Mouse (Mus musculus) lung, embryonic 14.5 days (tissue): ENCODE data around the gene Mvk. TPM values are rescaled to one million over a fixed set of nuclear protein-coding genes. Genes with fewer than 3 reads are reported as not detected.

Source experiments
- ATAC-seq: fragments of 200-750 bp; cut with Nextera tagmentation; 2 replicates; pipeline ENCODE4 v1.8.0; 2017; ENCODE audit warnings: mild to moderate bottlenecking, moderate TSS enrichment, moderate library complexity; ENCODE audit not compliant: insufficient read depth
- DNase-seq: peaks from one replicate; pipeline ENCODE4 v3.0.0-alpha.2; 2015
- H3K27ac ChIP-seq: fragments of 300-500 bp; sonication (generic); 2 replicates; pipeline ENCODE4 v1.5.1; 2014; ENCODE audit warnings: low read depth, mild to moderate bottlenecking, moderate library complexity
- H3K27me3 ChIP-seq: fragments of 300-500 bp; sonication (generic); 2 replicates; pipeline ENCODE4 v1.6.1; 2014; ENCODE audit warnings: low read length, control low read depth; ENCODE audit not compliant: insufficient read depth
- H3K36me3 ChIP-seq: fragments of 300-500 bp; sonication (generic); 2 replicates; pipeline ENCODE4 v1.6.1; 2014; ENCODE audit warnings: control low read depth; ENCODE audit not compliant: insufficient read depth
- H3K4me1 ChIP-seq: fragments of 300-500 bp; sonication (generic); 2 replicates; pipeline ENCODE4 v1.6.1; 2014; ENCODE audit warnings: antibody characterized with exemption, control low read depth; ENCODE audit not compliant: insufficient read depth
- H3K4me2 ChIP-seq: fragments of 300-500 bp; sonication (generic); 2 replicates; pipeline ENCODE4 v1.6.1; 2014; ENCODE audit warnings: mild to moderate bottlenecking
- H3K4me3 ChIP-seq: fragments of 300-500 bp; sonication (generic); 2 replicates; pipeline ENCODE4 v1.5.1; 2014; ENCODE audit warnings: low read depth, low read length
- H3K9ac ChIP-seq: fragments of 300-500 bp; sonication (generic); 2 replicates; pipeline ENCODE4 v1.6.1; 2014
- H3K9me3 ChIP-seq: fragments of 300-500 bp; sonication (generic); 2 replicates; pipeline ENCODE4 v1.6.1; 2016; ENCODE audit warnings: low read depth, low read length, control low read depth
- CTCF ChIP-seq: IDR thresholded peaks from 2 replicates; pipeline ENCODE4 v1.5.1; 2016; ENCODE audit warnings: antibody characterized with exemption, low read depth
- WGBS: fragments of 180-500 bp; shearing (Covaris S2); extraction: QIAGEN DNeasy Blood & Tissue Kit; methylation state at CpG from one replicate; pipeline ENCODE4 v1.1.7; 2014; 5-methylcytosine and 5-hydroxymethylcytosine counted together
- polyA plus RNA-seq: library from polyadenylated mRNA; unstranded; fragments of >200 nt; fragmentation: Nextera tagmentation; extraction: Ambion mirVana; gene quantifications from 2 replicates; pipeline ENCODE4 v1.2.1, GENCODE M21; 2014

The Mvk gene
- polyA plus RNA-seq, 1 experiment from 2014 or later: 49.2 TPM

- no peaks in the 10 kb centered on the region for H3K36me3 ChIP-seq
- no peak overlapping the region for H3K4me3 ChIP-seq
- DNase-seq (no peak), ATAC-seq (no peak)
- H3K27me3 ChIP-seq: no peaks in the 10 kb centered on the region
- H3K9me3 ChIP-seq: no peaks in the 10 kb centered on the region
- 72% methylated on average over 6 of the region's 6 CpGs for WGBS
- no peak overlapping the region for H3K4me2 ChIP-seq
- H3K27ac ChIP-seq: no peak overlapping the region
- H3K9ac ChIP-seq: no peak overlapping the region
- 0 out of 2 replicates have a peak, but pooled peaks cover 6% of the 10 kb centered on the region for H3K4me1 ChIP-seq
- no peak for TF ChIP-seq CTCF
Measured at GRCm38 (mm10) chr5:114426732-114427131, 17.3 kb upstream of the Mvk start.

GRCm38 (mm10) chr5:114428621-114429020 lies 15.4 kb upstream of the Mvk start:
- Histone ChIP-seq H3K4me1 (no peaks in the 10 kb centered on the region), H3K9ac (no peak overlapping the region), H3K9me3 (no peaks in the 10 kb centered on the region), H3K4me2 (no peak overlapping the region), H3K27ac (no peak overlapping the region), H3K27me3 (no peaks in the 10 kb centered on the region), H3K4me3 (no peak overlapping the region), H3K36me3 (no peaks in the 10 kb centered on the region)
- WGBS: 54% methylated on average over 18 of the region's 18 CpGs
- TF ChIP-seq CTCF: no peak
- DNase-seq (no peak), ATAC-seq (no peak)

GRCm38 (mm10) chr5:114429781-114430180 lies 14.3 kb upstream of the Mvk start:
- Histone ChIP-seq H3K9me3 (no peaks in the 10 kb centered on the region), H3K9ac (no peak overlapping the region), H3K36me3 (peaks cover 6% of the 10 kb centered on the region), H3K4me2 (no peak overlapping the region), H3K27ac (no peak overlapping the region), H3K4me1 (no peaks in the 10 kb centered on the region), H3K4me3 (no peak overlapping the region), H3K27me3 (no peaks in the 10 kb centered on the region)
- TF ChIP-seq CTCF: no peak
- no peak for DNase-seq
- ATAC-seq: no peak
- 74% methylated on average over 7 of the region's 7 CpGs for WGBS

- no peak for ATAC-seq
- Histone ChIP-seq H3K36me3 (peaks cover 36% of the 10 kb centered on the region), H3K4me1 (no peaks in the 10 kb centered on the region), H3K9me3 (no peaks in the 10 kb centered on the region), H3K9ac (no peak overlapping the region), H3K27me3 (no peaks in the 10 kb centered on the region), H3K27ac (no peak overlapping the region), H3K4me3 (no peak overlapping the region), H3K4me2 (no peak overlapping the region)
- no peak for TF ChIP-seq CTCF
- no peak for DNase-seq
- WGBS: 89% methylated on average over 8 of the region's 8 CpGs
Measured at GRCm38 (mm10) chr5:114434359-114434758, 9.7 kb upstream of the Mvk start.

GRCm38 (mm10) chr5:114435588-114435987 lies 8.5 kb upstream of the Mvk start:
- H3K27me3 ChIP-seq: no peaks in the 10 kb centered on the region
- no peaks in the 10 kb centered on the region for H3K4me1 ChIP-seq
- ATAC-seq: no peak
- H3K4me2 ChIP-seq: no peak overlapping the region
- 87% methylated on average over 14 of the region's 14 CpGs for WGBS
- no peaks in the 10 kb centered on the region for H3K9me3 ChIP-seq
- no peak for TF ChIP-seq CTCF
- H3K9ac ChIP-seq: no peak overlapping the region
- H3K36me3 ChIP-seq: peaks cover 36% of the 10 kb centered on the region
- H3K4me3 ChIP-seq: no peak overlapping the region
- DNase-seq: no peak
- no peak overlapping the region for H3K27ac ChIP-seq

GRCm38 (mm10) chr5:114444368-114444692 lies 261 bp downstream of the Mvk start:
- Histone ChIP-seq H3K27ac (no peak overlapping the region), H3K9ac (peak overlapping the region; percentile 52), H3K4me1 (peaks cover 9% of the 10 kb centered on the region), H3K4me3 (peak overlapping the region; percentile 60), H3K9me3 (no peaks in the 10 kb centered on the region), H3K27me3 (no peaks in the 10 kb centered on the region), H3K36me3 (peaks cover 20% of the 10 kb centered on the region; the same call in 1 of the 2 replicates), H3K4me2 (peak overlapping the region; percentile 76)
- no peak for TF ChIP-seq CTCF
- under 1% methylated on average over 21 of the region's 21 CpGs for WGBS
- ATAC-seq: no peak; the same call in 1 of the 2 replicates
- no peak for DNase-seq

- 61% methylated on average over 4 of the region's 4 CpGs for WGBS
- H3K36me3 ChIP-seq: peaks cover 58% of the 10 kb centered on the region
- TF ChIP-seq CTCF: no peak
Measured at GRCm38 (mm10) chr5:114449011-114449410, 4.9 kb downstream of the Mvk start.

GRCm38 (mm10) chr5:114456287-114456686 lies 12.2 kb downstream of the Mvk start:
- Histone ChIP-seq H3K4me3 (no peak overlapping the region), H3K4me1 (0 out of 2 replicates have a peak, but pooled peaks cover 4% of the 10 kb centered on the region), H3K27ac (no peak overlapping the region), H3K27me3 (no peaks in the 10 kb centered on the region), H3K4me2 (no peak overlapping the region), H3K9ac (no peak overlapping the region), H3K36me3 (peaks cover 26% of the 10 kb centered on the region; the same call in 1 of the 2 replicates), H3K9me3 (no peaks in the 10 kb centered on the region)
- no peak for DNase-seq
- ATAC-seq: no peak
- TF ChIP-seq CTCF: no peak; the same call in 1 of the 2 replicates
- 58% methylated on average over 9 of the region's 9 CpGs for WGBS

More at GRCm38 (mm10) chr5:114449011-114449410, 4.9 kb downstream of the Mvk start:
- Histone ChIP-seq H3K4me3 (no peak overlapping the region), H3K27ac (no peak overlapping the region), H3K27me3 (no peaks in the 10 kb centered on the region), H3K4me1 (peaks cover 4% of the 10 kb centered on the region; the same call in 1 of the 2 replicates), H3K9ac (no peak overlapping the region), H3K9me3 (no peaks in the 10 kb centered on the region), H3K4me2 (no peak overlapping the region)
- DNase-seq: no peak
- ATAC-seq: no peak
